Mouse (Mus musculus) embryo, embryonic 9.5 days (tissue): ENCODE results near the gene Sppl2a.
A peak's percentile ranks its signal among the peaks of the same experiment; 100 is the strongest.
"Not testable (repeated sequence)": the region's sequence is repeated elsewhere in the genome, so short reads cannot be mapped to it uniquely, and the experiment has no call there.

Experiments
- DNase-seq: peaks from one replicate; pipeline ENCODE4 v3.0.0-alpha.2; 2017; ENCODE audit errors: extremely low spot score

The Sppl2a gene

GRCm38 (mm10) chr2:126894245-126894644 is 38.8 kb downstream of the Sppl2a start:
- no peak for DNase-seq

GRCm38 (mm10) chr2:126892316-126892715 is 40.7 kb downstream of the Sppl2a start:
- no peak for DNase-seq

- no peak for DNase-seq
Measured at GRCm38 (mm10) chr2:126891743-126892142, 41.3 kb downstream of the Sppl2a start.

- no peak for DNase-seq
Measured at GRCm38 (mm10) chr2:126887141-126887540, 45.9 kb downstream of the Sppl2a start.

- DNase-seq, result no peak
Measured at GRCm38 (mm10) chr2:126885871-126886270, 47.2 kb downstream of the Sppl2a start.

GRCm38 (mm10) chr2:126882711-126883110 is 50.3 kb downstream of the Sppl2a start:
- not testable (repeated sequence) for DNase-seq

- DNase-seq, result no peak
Measured at GRCm38 (mm10) chr2:126877991-126878390, 55.0 kb downstream of the Sppl2a start.

- DNase-seq, result peak; percentile 88
Measured at GRCm38 (mm10) chr2:126875871-126876796, 56.9 kb downstream of the Sppl2a start, which contains the start of gene Trpm7. TSS of gene Trpm7 (minus strand) at chr2:126876230.

GRCm38 (mm10) chr2:126875516-126875835 is 57.6 kb downstream of the Sppl2a start:
- no peak for DNase-seq

GRCm38 (mm10) chr2:126874809-126875515 is 58.1 kb downstream of the Sppl2a start:
- peak; percentile 31 for DNase-seq

- no peak for DNase-seq
Measured at GRCm38 (mm10) chr2:126866301-126866700, 66.7 kb downstream of the Sppl2a start.

- no peak for DNase-seq
Measured at GRCm38 (mm10) chr2:126865501-126866199, 67.4 kb downstream of the Sppl2a start.

GRCm38 (mm10) chr2:126865026-126865425 is 68.0 kb downstream of the Sppl2a start:
- no peak for DNase-seq

GRCm38 (mm10) chr2:126844751-126845150 is 88.3 kb downstream of the Sppl2a start:
- no peak for DNase-seq
